Mouse (Mus musculus) lung, postnatal 0 days (tissue): ENCODE measurements at regions not wholly inside any gene's neighbourhood (a gene's known extent, or its start where the extent isn't known, plus 50 kb on each side); places are given as distances from the start of the nearest gene placed in this dataset.
"Not testable (repeated sequence)": the region's sequence is repeated elsewhere in the genome, so short reads cannot be mapped to it uniquely, and the experiment has no call there.

ENCODE experiments used
- ATAC-seq: fragments of 200-750 bp; cut with Nextera tagmentation; 2 replicates; pipeline ENCODE4 v1.8.0; 2017; ENCODE audit warnings: moderate library complexity
- DNase-seq: peaks from one replicate; pipeline ENCODE4 v3.0.0-alpha.2; 2016; ENCODE audit warnings: low spot score
- H3K27ac ChIP-seq: fragments of 300-500 bp; sonication (generic); 2 replicates; pipeline ENCODE4 v1.5.1; 2014; ENCODE audit warnings: antibody characterized with exemption, mild to moderate bottlenecking, low read length, mixed read lengths
- H3K27me3 ChIP-seq: fragments of 300-500 bp; sonication (generic); replicated peaks from 2 replicates; pipeline ENCODE4 v1.6.1; 2014; ENCODE audit warnings: low read length, mixed read lengths; ENCODE audit not compliant: insufficient read depth
- H3K36me3 ChIP-seq: fragments of 300-500 bp; sonication (generic); 2 replicates; pipeline ENCODE4 v1.6.1; 2014; ENCODE audit warnings: low read length, mixed read lengths; ENCODE audit not compliant: insufficient read depth
- H3K4me1 ChIP-seq: fragments of 300-500 bp; sonication (generic); 2 replicates; pipeline ENCODE4 v1.6.1; 2014; ENCODE audit warnings: antibody characterized with exemption, low read depth, low read length, mixed read lengths; ENCODE audit not compliant: insufficient read depth
- H3K4me2 ChIP-seq: fragments of 300-500 bp; sonication (generic); replicated peaks from 2 replicates; pipeline ENCODE4 v1.6.1; 2014; ENCODE audit warnings: low read depth, mild to moderate bottlenecking, low read length, moderate library complexity, mixed read lengths
- H3K4me3 ChIP-seq: fragments of 300-500 bp; sonication (generic); 2 replicates; pipeline ENCODE4 v1.5.1; 2014; ENCODE audit warnings: low read depth, low read length
- H3K9ac ChIP-seq: fragments of 300-500 bp; sonication (generic); replicated peaks from 2 replicates; pipeline ENCODE4 v1.6.1; 2014; ENCODE audit warnings: low read depth, mild to moderate bottlenecking
- H3K9me3 ChIP-seq: fragments of 300-500 bp; sonication (generic); 2 replicates; pipeline ENCODE4 v1.6.1; 2016; ENCODE audit warnings: low read length, mixed read lengths
- CTCF ChIP-seq: IDR thresholded peaks from 2 replicates; pipeline ENCODE4 v1.5.1; 2016; ENCODE audit warnings: antibody characterized with exemption, mild to moderate bottlenecking
- EP300 ChIP-seq: IDR thresholded peaks from 2 replicates; pipeline ENCODE4 v1.6.1; 2016; ENCODE audit warnings: antibody characterized with exemption, mild to moderate bottlenecking, control low read depth
- WGBS: fragments of 180-500 bp; shearing (Covaris S2); extraction: QIAGEN DNeasy Blood & Tissue Kit; methylation state at CpG from one replicate; pipeline ENCODE4 v1.1.7; 2014; 5-methylcytosine and 5-hydroxymethylcytosine counted together

DNA sequence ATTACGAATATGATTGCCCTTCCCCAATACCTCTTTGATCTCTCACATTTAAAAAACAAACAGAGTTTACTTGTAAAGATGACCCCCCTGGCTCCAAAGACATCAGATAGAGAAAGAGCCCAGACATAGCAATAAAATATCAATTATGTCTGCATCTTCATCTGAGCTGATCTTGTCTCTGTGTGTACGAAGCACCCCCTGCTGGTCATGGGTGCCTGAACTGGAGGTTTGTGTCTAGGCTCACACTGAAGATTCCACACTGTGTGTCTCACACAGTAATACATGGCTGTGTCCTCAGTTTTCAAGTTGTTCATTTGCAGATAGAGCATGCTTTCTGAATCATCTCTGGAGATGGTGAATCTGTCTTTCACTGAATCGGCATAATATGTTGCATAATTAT is 935.0 kb downstream of the Adam6a start:
- no peaks in the 10 kb centered on the region for H3K4me1 ChIP-seq
- WGBS, result 68% methylated on average over 3 of the region's 3 CpGs
- H3K4me3 ChIP-seq, result no peak overlapping the region
- no peaks in the 10 kb centered on the region for H3K27me3 ChIP-seq
- H3K36me3 ChIP-seq, result no peaks in the 10 kb centered on the region
- TF ChIP-seq EP300, result no peak
- TF ChIP-seq CTCF, result no peak
- no peak overlapping the region for H3K4me2 ChIP-seq
- H3K9ac ChIP-seq, result no peak overlapping the region
- DNase-seq, result no peak
- no peak overlapping the region for H3K27ac ChIP-seq
- no peaks in the 10 kb centered on the region for H3K9me3 ChIP-seq
- ATAC-seq, result no peak

DNA sequence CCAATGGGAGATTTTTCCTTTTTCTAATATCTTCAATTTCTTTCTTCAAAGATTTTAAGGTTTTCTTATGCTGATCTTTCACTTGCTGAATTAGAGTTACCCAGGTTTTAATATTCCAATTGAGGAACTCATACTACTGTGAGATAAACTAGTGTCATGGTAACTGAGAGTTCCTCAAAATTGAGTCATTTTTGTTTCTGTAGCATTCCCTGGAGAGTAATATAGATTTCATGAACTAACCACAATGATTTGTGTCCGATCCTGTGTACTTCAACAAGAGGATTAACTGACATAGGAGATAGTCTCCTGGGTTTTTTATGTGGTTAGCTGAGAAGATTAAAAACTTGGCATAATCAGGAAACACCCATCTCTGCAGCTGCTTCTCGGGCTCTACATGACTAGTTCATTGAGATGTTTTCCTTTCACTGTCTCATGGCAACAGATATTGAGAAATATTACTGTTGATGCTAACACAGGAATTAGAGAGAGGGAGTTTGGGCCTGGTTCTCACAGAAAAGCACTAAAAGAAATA is 949.9 kb downstream of the Adam6a start:
- not testable (repeated sequence) for H3K27ac ChIP-seq, H3K9ac ChIP-seq, H3K4me1 ChIP-seq, H3K4me3 ChIP-seq, ATAC-seq, H3K27me3 ChIP-seq, H3K36me3 ChIP-seq, H3K9me3 ChIP-seq, DNase-seq, H3K4me2 ChIP-seq
- WGBS, result 53% methylated on average over 2 of the region's 2 CpGs

DNA sequence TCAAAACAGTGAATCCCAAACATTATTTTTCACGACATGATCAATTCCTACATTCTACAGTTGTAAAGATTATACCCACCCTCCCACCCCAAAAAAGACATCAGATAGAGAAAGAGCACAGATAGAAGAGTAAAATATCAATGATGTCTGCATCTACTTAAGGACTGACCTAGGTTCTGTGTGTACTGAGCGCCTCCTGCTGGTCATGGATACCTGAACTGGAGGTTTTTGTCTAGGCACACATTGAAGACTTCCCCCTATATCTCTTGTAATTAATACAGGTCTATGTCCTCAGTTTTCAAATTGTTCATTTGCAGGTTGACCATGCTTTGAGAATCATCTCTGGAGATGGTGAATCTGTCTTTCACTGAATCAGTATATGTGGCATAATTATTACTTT is 952.0 kb downstream of the Adam6a start:
- ATAC-seq (no peak), DNase-seq (no peak)
- no peaks in the 10 kb centered on the region for H3K27me3 ChIP-seq
- no peaks in the 10 kb centered on the region for H3K36me3 ChIP-seq
- no peak overlapping the region for H3K4me3 ChIP-seq
- no peak overlapping the region for H3K4me2 ChIP-seq
- TF ChIP-seq EP300 (no peak), CTCF (no peak)
- WGBS, result 27% methylated on average over 2 of the region's 2 CpGs
- no peak overlapping the region for H3K9ac ChIP-seq
- no peaks in the 10 kb centered on the region for H3K4me1 ChIP-seq
- H3K9me3 ChIP-seq, result no peaks in the 10 kb centered on the region
- H3K27ac ChIP-seq, result no peak overlapping the region

DNA sequence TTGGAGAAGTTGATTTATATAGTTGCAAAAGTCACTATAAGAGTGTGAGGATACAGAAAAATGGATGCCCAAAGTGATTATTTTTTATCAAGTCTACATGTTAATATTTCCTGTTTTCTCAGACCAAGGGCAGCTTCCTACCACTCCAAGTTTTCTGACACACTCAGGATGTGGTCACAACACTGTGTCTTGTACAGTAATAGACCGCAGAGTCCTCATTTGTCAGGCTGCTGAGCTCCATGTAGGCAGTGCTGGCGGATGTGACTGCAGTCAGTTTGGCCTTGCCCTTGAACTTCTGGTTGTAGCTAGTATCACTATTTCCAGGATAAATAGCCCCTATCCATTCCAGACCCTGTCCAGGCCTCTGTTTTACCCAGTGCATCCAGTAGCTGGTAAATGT is 969.4 kb downstream of the Adam6a start:
- TF ChIP-seq CTCF (no peak), EP300 (no peak)
- H3K27me3 ChIP-seq, result no peaks in the 10 kb centered on the region
- no peak for ATAC-seq

DNA sequence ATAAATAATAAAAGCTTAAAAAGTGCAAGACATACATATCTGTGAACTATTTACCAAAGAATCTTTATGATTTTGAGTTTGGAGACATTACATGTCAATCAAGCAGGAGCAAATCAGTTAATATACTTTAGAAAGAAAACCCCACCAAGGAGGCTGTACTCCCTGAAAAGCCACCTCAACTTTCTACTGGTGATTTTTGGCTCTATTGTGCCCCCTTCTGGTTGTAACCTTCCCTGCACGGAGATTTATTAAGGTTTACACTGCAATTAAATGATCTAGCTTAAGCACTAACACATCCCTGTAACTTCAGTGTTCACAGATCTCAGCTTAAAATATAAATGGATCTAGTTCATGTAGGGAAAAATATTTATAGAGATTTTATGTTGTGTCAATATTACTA is 998.4 kb downstream of the Adam6a start:
- not testable (repeated sequence) for H3K27ac ChIP-seq, H3K27me3 ChIP-seq, ATAC-seq, H3K9me3 ChIP-seq, H3K4me1 ChIP-seq, DNase-seq, H3K4me3 ChIP-seq, H3K4me2 ChIP-seq, H3K36me3 ChIP-seq, H3K9ac ChIP-seq
- 37% methylated on average over 1 of the region's 1 CpGs for WGBS

More for the DNA sequence above, 969.4 kb downstream of the Adam6a start:
- no peak for DNase-seq
- Histone ChIP-seq H3K9me3 (no peaks in the 10 kb centered on the region), H3K4me2 (no peak overlapping the region), H3K9ac (no peak overlapping the region), H3K27ac (no peak overlapping the region), H3K4me3 (no peak overlapping the region), H3K36me3 (no peaks in the 10 kb centered on the region), H3K4me1 (no peaks in the 10 kb centered on the region)
- 80% methylated on average over 2 of the region's 2 CpGs for WGBS

DNA sequence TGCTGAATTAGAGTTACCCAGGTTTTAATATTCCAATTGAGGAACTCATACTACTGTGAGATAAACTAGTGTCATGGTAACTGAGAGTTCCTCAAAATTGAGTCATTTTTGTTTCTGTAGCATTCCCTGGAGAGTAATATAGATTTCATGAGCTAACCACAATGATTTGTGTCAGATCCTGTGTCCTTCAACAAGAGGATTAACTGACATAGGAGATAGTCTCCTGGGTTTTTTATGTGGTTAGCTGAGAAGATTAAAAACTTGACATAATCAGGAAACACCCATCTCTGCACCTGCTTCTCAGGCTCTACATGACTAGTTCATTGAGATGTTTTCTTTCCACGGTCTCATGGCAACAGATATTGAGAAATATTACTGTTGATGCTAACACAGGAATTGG is 1001.2 kb downstream of the Adam6a start:
- 26% methylated on average over 1 of the region's 1 CpGs for WGBS
- not testable (repeated sequence) for H3K9me3 ChIP-seq, ATAC-seq, H3K4me3 ChIP-seq, H3K36me3 ChIP-seq, H3K4me2 ChIP-seq, H3K27ac ChIP-seq, DNase-seq, H3K27me3 ChIP-seq, H3K9ac ChIP-seq, H3K4me1 ChIP-seq

DNA sequence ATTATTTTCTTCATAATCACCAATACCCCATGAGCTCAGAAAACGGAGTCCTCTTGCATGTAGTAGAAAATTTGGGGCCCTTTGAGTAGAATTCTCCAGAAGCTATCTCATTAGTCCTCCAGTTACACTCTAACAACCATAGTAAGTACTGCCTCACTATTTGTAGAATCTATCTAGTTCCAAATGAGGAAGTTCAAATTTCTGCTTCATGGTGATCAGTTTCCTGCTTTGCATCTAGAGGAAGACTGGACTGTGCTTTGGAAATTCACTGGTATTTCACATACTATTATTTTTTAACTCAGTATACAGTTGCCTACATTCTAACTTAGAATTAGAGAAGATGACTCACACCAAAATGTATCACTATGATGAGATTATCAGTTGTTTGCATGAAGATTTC is 1018.7 kb downstream of the Adam6a start:
- DNase-seq (no peak), ATAC-seq (no peak)
- no peaks in the 10 kb centered on the region for H3K27me3 ChIP-seq
- 0 out of 2 replicates have a peak, but pooled peaks cover 7% of the 10 kb centered on the region for H3K9me3 ChIP-seq
- H3K4me1 ChIP-seq, result no peaks in the 10 kb centered on the region
- no peaks in the 10 kb centered on the region for H3K36me3 ChIP-seq
- no peak overlapping the region for H3K4me2 ChIP-seq
- no peak overlapping the region for H3K27ac ChIP-seq
- TF ChIP-seq EP300 (no peak), CTCF (no peak)
- 67% methylated on average over 1 of the region's 1 CpGs for WGBS
- no peak overlapping the region for H3K9ac ChIP-seq
- no peak overlapping the region for H3K4me3 ChIP-seq
